Mouse (Mus musculus) lung, postnatal 14 days (tissue): ENCODE data around the gene Mgarp.
"Not testable (repeated sequence)": the region's sequence is repeated elsewhere in the genome, so short reads cannot be mapped to it uniquely, and the experiment has no call there.

Experiments used
- DNase-seq: peaks from one replicate; pipeline ENCODE4 v3.0.0; 2021

The Mgarp gene

GRCm38 (mm10) chr3:51396219-51397068 is at the start of gene Mgarp:
Gene Mgarp (minus strand): TSS chr3:51396738.
- DNase-seq, result peak; percentile 55

GRCm38 (mm10) chr3:51434871-51435595 is 38.5 kb upstream of the Mgarp start:
- no peak for DNase-seq

DNA sequence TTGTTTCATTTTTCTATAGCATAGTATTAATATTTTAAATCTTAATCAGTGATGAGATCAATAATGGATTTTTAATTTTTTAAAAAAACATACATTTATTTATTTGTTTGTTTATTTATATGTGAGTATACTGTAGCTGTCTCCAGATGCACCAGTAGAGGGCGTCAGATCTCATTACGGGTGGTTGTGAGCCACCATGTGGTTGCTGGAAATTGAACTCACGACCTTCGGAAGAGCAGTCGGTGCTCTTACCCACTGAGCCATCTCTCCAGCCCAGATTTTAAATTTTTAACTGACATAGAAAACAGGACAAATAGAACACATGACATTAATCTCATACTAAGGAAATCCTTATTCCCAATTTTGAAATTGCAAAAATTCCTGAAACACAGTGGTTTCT is 37.8 kb upstream of the Mgarp start:
- DNase-seq, result not testable (repeated sequence)

DNA sequence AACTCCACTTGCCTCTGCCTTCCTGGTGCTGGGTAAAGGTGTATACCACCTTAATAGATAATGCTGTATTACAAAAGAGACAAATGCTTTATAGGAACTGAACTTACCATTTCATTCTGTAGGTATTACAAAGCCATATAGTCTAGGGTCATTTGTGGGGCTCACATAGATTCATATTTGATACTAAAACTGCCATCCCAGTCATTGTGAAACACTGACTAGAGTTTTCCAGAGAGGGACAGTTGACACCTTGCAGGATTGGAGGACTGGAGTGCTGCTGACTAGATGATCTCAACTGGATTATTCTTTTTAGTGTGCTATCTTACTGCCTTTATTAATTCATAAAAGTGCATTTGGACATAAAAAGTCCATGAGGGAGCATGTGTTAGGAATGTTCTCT is 28.9 kb upstream of the Mgarp start:
- no peak for DNase-seq

GRCm38 (mm10) chr3:51421921-51422320 is 25.4 kb upstream of the Mgarp start:
- no peak for DNase-seq

- no peak for DNase-seq
Measured at GRCm38 (mm10) chr3:51417966-51418365, 21.4 kb upstream of the Mgarp start.

DNA sequence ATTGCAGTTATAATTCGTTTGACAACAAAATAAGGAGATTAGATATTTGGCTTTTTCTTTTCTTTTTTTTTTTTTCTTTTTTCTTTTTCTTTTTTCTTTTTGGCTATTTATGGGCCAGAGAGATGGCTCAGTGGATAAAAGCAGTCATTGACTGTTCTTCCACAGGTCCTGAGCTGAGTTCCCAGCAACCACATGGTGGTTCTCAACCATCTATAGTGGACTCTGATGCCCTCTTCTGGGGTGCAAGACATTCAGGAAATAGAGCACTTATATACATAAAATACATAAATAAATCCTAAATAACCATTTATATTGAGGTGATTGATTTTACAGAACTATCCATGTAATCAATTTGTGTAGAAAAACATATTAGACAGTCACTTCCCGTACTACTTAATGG is 20.9 kb upstream of the Mgarp start:
- DNase-seq, result no peak

DNA sequence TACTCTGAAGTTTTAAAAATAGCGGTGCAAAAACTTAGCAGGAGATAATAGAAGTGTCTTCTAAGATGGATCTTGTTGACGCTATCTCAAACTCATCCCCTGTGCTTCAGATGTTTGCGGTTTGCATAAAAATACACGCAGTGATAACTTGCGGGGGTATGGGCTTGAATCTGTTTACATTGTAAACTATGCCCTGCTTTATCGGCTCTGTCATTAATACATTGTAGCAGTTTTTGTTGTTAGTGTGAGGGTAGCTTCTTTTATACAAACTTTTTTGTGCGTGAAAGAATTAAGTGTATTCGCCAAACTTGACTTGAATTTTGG is 20.6 kb upstream of the Mgarp start:
- no peak for DNase-seq

- peak; percentile 51 for DNase-seq
Measured at GRCm38 (mm10) chr3:51416364-51417134, 20.0 kb upstream of the Mgarp start.

- DNase-seq, result no peak
Measured at GRCm38 (mm10) chr3:51416073-51416363, 19.5 kb upstream of the Mgarp start.

DNA sequence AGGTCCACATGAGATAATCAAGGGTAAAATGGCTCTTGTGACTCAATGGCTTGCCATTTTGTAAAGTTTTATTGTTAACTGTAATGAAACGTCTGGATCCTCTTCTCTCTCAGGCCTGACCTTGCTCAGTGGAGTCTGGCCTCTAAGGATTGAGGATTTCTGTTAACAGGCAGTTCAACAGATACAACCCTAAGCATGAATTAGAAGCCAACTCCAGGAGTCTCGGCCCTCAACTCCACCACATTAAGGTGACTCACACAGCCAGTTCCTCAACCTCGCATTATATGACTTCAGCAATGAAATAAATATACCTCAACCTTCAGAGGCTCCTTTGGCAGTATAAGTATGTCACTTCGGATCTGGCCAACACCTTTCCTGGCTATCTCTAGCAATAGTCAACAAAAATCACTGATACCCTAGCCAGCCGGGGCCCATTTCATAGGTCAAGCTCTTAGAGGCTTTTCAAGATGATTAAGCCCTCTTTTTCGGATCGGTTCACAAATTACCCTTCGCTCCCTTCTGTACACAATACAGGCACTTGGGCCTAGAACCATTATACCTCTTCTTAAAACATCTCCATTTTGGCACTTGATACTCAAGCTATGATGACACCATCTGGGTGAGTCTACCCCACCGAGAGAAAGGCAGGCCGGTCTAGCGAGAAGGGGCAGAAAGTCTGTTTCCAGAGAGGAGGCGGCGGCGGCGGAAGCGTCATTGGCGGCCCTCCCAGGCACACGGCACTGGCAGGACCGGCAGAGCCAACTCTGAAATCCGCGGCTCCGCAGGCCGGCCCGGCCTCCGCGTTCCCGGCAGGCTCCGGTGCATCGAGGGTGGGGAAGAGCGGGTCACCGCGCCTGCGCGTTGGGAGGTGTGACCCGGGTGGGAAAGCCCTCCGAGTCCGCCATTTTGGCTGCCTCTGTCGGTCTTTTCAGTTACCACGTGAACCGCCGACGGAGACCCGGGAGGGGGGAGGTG is 18.8 kb upstream of the Mgarp start, which contains the start of gene Naa15:
Gene Naa15, plus strand, starts transcription at position 51 of the 975 bp plus-strand sequence.
- peak; percentile 96 for DNase-seq

DNA sequence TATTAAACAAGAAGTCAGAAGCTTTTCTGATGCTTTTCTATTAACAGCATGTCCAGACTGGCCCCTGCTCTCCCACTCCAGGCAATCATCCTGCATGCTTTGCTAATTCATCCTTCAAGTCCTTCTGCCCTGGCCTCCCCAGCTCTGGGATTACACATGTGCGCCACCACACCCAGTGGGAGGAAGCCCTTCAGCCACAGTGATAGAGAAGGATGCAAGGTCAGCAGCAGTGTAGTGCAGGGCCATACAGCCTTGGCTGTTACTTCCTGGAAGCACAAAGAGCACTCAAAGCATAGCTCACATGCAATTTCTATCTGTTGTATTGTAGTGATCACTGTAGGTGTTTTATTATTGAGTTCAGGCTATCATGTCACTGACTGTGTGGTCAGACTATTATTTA is 16.7 kb upstream of the Mgarp start:
- DNase-seq, result no peak

DNA sequence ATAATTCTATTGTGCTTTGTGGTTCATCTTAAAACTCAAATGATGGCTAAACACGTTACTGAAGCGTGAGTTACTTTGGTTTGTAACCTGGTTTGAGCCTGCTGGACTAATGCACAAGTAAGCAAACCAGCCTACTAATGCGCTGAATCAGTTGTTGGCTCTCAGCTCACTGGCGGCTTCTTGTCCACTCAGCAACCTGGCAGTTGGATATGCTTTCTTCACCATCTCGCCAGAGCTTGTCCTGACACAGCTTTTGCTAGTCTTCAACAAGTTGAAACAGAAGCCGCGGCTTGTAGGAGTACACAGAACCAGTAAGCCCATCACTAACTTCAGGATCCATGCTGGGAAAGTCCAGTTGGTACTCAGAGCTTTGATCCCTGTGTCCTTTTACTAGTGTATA is 15.9 kb upstream of the Mgarp start:
- no peak for DNase-seq

DNA sequence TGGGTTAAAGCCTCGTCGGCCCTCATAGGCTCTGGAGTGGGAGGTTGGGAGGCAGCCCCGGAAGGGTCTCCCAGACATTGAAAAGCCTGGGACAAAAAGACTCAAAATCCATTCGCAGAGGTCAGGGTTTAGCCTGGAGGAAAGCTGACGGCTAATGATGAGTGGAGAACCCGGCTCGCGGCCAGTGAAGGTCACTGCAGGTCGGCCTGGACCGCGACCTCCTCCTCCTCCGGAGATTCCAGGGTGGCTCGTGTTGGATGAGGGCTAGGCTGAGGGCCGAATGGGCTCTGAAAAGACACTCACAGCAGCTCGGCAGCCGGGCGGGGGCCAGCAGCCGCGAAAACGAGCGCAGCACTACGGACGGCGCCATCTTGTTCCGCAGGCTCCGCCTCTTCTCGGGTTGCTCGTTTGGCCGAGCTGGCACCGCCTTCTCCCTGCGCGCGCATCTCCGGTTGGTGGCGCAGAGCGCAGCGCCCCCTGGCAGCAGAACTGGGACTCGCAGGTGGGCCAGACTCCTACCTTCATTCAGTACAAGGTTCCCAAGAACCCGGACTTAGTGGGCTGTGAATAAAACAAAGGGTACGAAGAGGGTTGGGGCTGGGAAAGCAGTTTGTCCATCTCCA is 12.1 kb upstream of the Mgarp start, which contains the start of gene Ndufc1:
Gene Ndufc1, minus strand, starts transcription at position 428 of the 623 bp plus-strand sequence.
- peak; percentile 99 for DNase-seq

GRCm38 (mm10) chr3:51407870-51408560 is 11.5 kb upstream of the Mgarp start:
- DNase-seq, result no peak

- DNase-seq, result no peak
Measured at GRCm38 (mm10) chr3:51402628-51403027, 6.1 kb upstream of the Mgarp start.

DNA sequence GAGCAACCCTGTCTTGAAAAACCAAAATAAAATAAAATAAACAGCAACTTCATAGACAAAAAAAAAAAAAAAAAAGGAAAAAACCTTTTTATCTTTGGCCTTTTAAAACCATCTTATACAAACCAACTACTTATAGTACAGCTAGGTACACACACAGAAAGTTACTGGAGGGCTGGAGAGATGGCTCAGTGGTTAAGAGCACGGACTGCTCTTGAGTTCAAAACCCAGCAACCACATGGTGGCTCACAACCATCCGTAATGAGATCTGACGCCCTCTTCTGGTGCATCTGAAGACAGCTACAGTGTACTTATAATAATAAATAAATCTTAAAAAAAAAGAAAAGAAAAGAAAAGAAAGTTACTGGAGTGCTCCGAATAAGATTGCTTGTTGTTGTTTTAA is 5.5 kb upstream of the Mgarp start:
- not testable (repeated sequence) for DNase-seq

DNA sequence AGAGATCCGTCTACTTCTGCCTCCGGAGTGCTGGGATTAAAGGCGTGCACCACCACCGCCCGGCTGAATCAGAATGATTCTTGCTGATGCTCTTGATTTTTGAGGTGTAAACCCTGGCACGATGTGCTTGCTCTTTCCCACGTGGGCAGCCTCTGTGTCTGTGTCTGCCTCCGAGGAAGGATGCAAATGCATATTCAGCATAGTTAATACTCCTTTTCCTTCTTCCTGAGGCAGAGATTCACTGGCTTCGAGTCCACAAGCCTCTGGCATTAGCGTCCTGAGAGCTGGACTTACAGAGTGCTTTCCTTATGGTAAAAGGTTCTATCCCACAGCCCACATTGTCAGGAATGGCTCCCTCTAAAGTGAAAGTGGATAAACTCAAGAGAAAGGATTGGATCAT is 4.1 kb upstream of the Mgarp start:
- DNase-seq, result no peak

- DNase-seq, result no peak
Measured at GRCm38 (mm10) chr3:51399531-51399930, 3.0 kb upstream of the Mgarp start.

DNA sequence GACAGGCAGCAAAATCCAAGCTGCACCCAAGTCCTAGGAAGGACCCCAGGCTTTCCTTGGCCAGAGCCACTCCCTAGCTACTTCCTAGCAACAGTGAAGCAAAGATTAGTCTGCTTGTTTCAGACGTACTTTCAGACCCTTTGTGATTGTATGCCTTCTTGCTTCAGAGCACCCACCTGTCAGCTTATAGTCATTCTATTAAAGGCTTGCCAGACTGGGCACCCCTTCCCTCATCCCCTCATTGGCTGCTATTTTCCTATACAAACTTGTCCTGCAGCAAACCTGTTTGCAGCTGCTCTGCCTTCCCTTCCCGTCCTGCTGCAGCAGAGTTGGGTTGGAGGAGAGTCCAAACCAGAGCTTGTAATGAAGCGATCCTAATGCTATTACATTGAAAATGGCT is 2.1 kb upstream of the Mgarp start:
- no peak for DNase-seq

DNA sequence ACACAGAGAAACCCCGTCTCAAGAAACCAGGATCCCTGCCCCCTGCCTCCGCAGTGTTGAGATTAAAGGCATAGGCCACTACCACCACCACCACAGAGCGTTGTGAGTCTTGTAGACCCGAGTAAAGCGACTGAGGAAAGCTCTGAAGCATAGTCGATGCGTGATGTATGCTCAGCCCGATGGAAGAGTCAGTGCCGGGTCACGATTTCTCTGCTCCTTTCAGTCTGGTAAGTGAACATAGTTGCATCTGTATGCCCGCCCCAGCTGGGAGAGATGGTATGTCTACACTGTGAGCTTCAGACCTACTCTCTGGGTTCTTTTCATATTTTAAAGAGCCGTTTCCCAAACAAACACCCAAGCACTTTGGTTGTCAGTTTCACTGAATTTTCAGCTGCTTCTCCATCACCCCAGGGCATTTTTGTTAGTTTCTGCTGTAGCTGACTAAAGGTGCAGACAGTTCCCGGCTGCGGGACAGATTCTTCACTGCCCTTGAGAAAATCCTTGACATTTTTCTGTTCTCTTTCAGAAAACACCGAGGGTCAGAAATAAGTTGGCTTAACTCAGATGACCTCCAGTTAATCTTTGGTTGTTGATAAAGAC is 1.3 kb upstream of the Mgarp start:
- no peak for DNase-seq
